ENCODE assay signal across 9 mouse cellular contexts in the genomic region with DNA sequence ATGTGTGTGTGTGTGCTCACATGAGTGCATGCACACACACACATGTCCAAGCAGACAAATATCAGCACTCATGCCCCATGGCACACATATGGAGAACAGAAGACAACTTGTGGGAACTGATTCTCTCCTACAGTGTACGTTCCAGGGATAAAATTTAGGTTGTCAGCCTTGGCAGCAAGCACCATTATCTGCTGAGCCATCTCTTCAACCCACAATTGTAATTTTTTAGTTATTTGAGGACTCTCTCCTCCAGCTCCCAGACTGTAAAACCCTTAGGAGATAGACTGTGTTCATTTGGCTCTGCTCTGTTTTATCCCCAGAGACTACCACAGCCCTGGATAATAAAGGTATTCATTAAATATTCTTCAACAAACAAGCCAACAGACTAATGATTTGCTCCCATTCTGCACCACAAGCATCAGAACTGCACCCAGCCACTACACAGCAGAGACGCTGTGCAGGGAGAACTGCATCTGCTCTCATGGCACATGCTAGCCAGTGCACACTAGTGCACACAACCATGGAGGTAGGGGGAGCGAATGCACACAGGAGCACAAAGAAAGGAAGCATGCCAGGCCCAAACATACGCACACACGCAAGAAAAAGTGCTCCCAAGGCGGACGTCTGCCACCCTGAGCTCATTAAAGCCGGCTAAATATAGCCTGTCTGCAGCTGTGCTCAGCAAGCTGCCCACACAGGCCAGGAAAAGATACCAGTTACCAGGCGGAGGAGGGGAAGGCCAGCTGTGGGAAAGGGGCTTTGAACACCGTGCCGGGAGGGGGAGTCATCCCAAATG. TPM values are rescaled to one million over a fixed set of nuclear protein-coding genes. Genes with fewer than 3 reads are reported as not detected.
DNase-seq lines count a peak whose midpoint lies in the region; ATAC-seq and TF ChIP-seq lines count a peak whose summit lies in the region.
"Had no signal": no experiment of that assay in that cellular context is flagged by ENCODE, and none has a peak within 500 bp of the region (broad histone marks: within the 10 kb centered on the region; RNA-seq: fewer than 3 reads in every experiment).

No protein-coding gene starts in this region.

- peaks cover 6 to 24% of the 10 kb centered on the region in 2 experiments for H3K4me1 ChIP-seq in CH12.LX (ENCODE audit: control insufficient read depth in 1 of 2, insufficient read depth in 2 of 2)
- peaks cover 14% of the 10 kb centered on the region for H3K4me1 ChIP-seq in embryonic facial prominence, embryonic 14.5 days (ENCODE audit: control insufficient read depth, insufficient read depth, low read length)
- peaks cover 17% of the 10 kb centered on the region for H3K4me1 ChIP-seq in heart, embryonic 16.5 days (ENCODE audit: control insufficient read depth, insufficient read depth, low read length)

- H3K27me3 ChIP-seq in CH12.LX (replicated peaks) = peaks cover 18% of the 10 kb centered on the region
- no peaks in the 10 kb centered on the region for H3K27me3 ChIP-seq in embryonic facial prominence, embryonic 14.5 days (replicated peaks; ENCODE audit: control insufficient read depth, insufficient read depth, low read length)
- H3K27me3 ChIP-seq in heart, embryonic 16.5 days (ENCODE audit: control insufficient read depth, insufficient read depth, low read length) = no peaks in the 10 kb centered on the region

- no peak overlapping the region for H3K4me3 ChIP-seq in CH12.LX (replicated peaks in 1 of 3; ENCODE audit: low read depth in 2 of 3, low read length in 2 of 3, poor library complexity in 1 of 3)
- no peak overlapping the region for H3K4me3 ChIP-seq in embryonic facial prominence, embryonic 14.5 days (ENCODE audit: low read depth, low read length)
- H3K4me3 ChIP-seq in heart, embryonic 16.5 days (ENCODE audit: low read length) = no peak overlapping the region

- no peaks in the 10 kb centered on the region for H3K9me3 ChIP-seq in CH12.LX (replicated peaks; ENCODE audit: low read length)
- no peaks in the 10 kb centered on the region for H3K9me3 ChIP-seq in embryonic facial prominence, embryonic 14.5 days (ENCODE audit: control insufficient read depth, low read length)
- no peaks in the 10 kb centered on the region for H3K9me3 ChIP-seq in heart, embryonic 16.5 days (replicated peaks; ENCODE audit: control insufficient read depth, low read length)

- no peak for TF ChIP-seq POLR2A in CH12.LX (IDR thresholded peaks at IDR 0.05; ENCODE audit: low read depth, low read length)

- intact Hi-C loops in left cerebral cortex, postnatal 4 days (cut with DNase I) = no loop called here

- no peaks in the 10 kb centered on the region for H3K79me2 ChIP-seq in CH12.LX (replicated peaks; ENCODE audit: control insufficient read depth, extremely low read depth, insufficient read depth, poor library complexity, severe bottlenecking)

- peak; percentile 91 for ATAC-seq in embryonic facial prominence, embryonic 14.5 days (ENCODE audit: low read depth)
- ATAC-seq in heart, embryonic 16.5 days (replicated peaks; ENCODE audit: extremely low read depth, insufficient read depth, low FRiP score) = peak; percentile 85

- WGBS in embryonic facial prominence, embryonic 14.5 days = 24% methylated on average over 11 of the region's 11 CpGs
- 20% methylated on average over 11 of the region's 11 CpGs for whole genome bisulfite sequencing in heart, embryonic 16.5 days

- H3K4me2 ChIP-seq in CH12.LX (ENCODE audit: insufficient read depth, low read depth, poor library complexity, severe bottlenecking) = no peak overlapping the region
- no peak overlapping the region for H3K4me2 ChIP-seq in embryonic facial prominence, embryonic 14.5 days (ENCODE audit: low read depth, low read length)
- H3K4me2 ChIP-seq in heart, embryonic 16.5 days (ENCODE audit: low read depth, low read length) = peak overlapping the region; percentile 24; the same call in 1 of the 2 replicates

- in situ Hi-C loops in CH12.LX (cut with MboI; ENCODE audit: low pct_ligation_motif_present, low pct_unique_long_range_greater_than_20kb, low sequenced_read_pairs) = no loop called here

- TF ChIP-seq RAD21 in CH12.LX (IDR thresholded peaks at IDR 0.05; ENCODE audit: low read depth, low read length) = no peak

- DNase-seq in CH12.LX (ENCODE audit: extremely low read depth) = no peak
- DNase-seq in embryonic facial prominence, embryonic 14.5 days (ENCODE audit: low spot score) = peak; percentile 84
- peak; percentile 32 for DNase-seq in left cerebral cortex, postnatal 4 days
- DNase-seq in right cerebral cortex, postnatal 10 days (ENCODE audit: low spot score in 2 of 2) = peak; percentile 80 to 91
- DNase-seq in cerebellum, adult 8-10 months = no peak
- DNase-seq in kidney, postnatal 14 days = no peak
- DNase-seq in testis, postnatal 10 days (ENCODE audit: low spot score) = no peak

- no peaks in the 10 kb centered on the region for H3K36me3 ChIP-seq in CH12.LX (replicated peaks in 1 of 2; ENCODE audit: control insufficient read depth in 1 of 2, insufficient read depth in 1 of 2, low read length in 1 of 2)
- H3K36me3 ChIP-seq in embryonic facial prominence, embryonic 14.5 days (ENCODE audit: control insufficient read depth, insufficient read depth, low read length) = no peaks in the 10 kb centered on the region
- H3K36me3 ChIP-seq in heart, embryonic 16.5 days (ENCODE audit: control insufficient read depth, insufficient read depth) = no peaks in the 10 kb centered on the region

- dilution Hi-C loops in CH12.LX (cut with MboI; ENCODE audit: extremely low pct_ligation_motif_present, extremely low pct_unique_long_range_greater_than_20kb, low sequenced_read_pairs) = no loop called here

- no peak overlapping the region for H3K27ac ChIP-seq in CH12.LX (ENCODE audit: insufficient read depth, low read depth)
- peak overlapping the region; percentile 71 for H3K27ac ChIP-seq in embryonic facial prominence, embryonic 14.5 days (replicated peaks; ENCODE audit: low read depth, low read length)
- peak overlapping the region; percentile 82 for H3K27ac ChIP-seq in heart, embryonic 16.5 days (ENCODE audit: low read length)

- no peak overlapping the region for H3K9ac ChIP-seq in CH12.LX (ENCODE audit: insufficient read depth, low read depth)
- peak overlapping the region; percentile 15; the same call in 1 of the 2 replicates for H3K9ac ChIP-seq in embryonic facial prominence, embryonic 14.5 days (ENCODE audit: low read depth, low read length)
- 0 out of 2 replicates have a peak overlapping the region, but pooled peaks have one; percentile 39 for H3K9ac ChIP-seq in heart, embryonic 16.5 days (ENCODE audit: low read length)

- no peak for TF ChIP-seq CTCF in CH12.LX (conservative IDR thresholded peaks at IDR 0.05 in 1 of 2, IDR thresholded peaks at IDR 0.05 in 1 of 2; ENCODE audit: low read depth in 2 of 2, low read length in 2 of 2)

- no peak for TF ChIP-seq EP300 in CH12.LX (IDR thresholded peaks at IDR 0.05; ENCODE audit: low read length)

TF ChIP-seq in CH12.LX, 34 proteins besides CTCF, POLR2A, EP300 and RAD21:
- no peak for TF ChIP-seq BHLHE40 (IDR thresholded peaks at IDR 0.05; ENCODE audit: low read depth, low read length)
- no peak for TF ChIP-seq JUND (conservative IDR thresholded peaks at IDR 0.05; ENCODE audit: low read depth, low read length)
- TF ChIP-seq MEF2A (IDR thresholded peaks at IDR 0.05; ENCODE audit: borderline replicate concordance, low read depth, low read length) = peak; percentile 41; the same call in 1 of the 2 replicates
- TF ChIP-seq ETS1 (conservative IDR thresholded peaks at IDR 0.05; ENCODE audit: low read depth, low read length) = no peak
- TF ChIP-seq RCOR1 (conservative IDR thresholded peaks at IDR 0.05; ENCODE audit: low read depth, low read length) = no peak

RNA-seq across cellular contexts. Expression of a gene that starts 44.6 kb away (rescaled TPM):
- total RNA-seq in CH12.LX (2012; rRNA removed) = 22.4 and 26.4 TPM in 2 replicates
- 49.5 and 52.7 TPM in 2 replicates for total RNA-seq in CH12.LX (2014; rRNA removed)
- polyA plus RNA-seq in CH12.LX (2012; ENCODE audit: insufficient read length, low read depth) = 27.9 and 28.9 TPM in 2 replicates
- 77.9 and 92.6 TPM in 2 replicates for polyA plus RNA-seq in embryonic facial prominence, embryonic 14.5 days (2014; fragmentation: Nextera tagmentation; extraction: Ambion mirVana)
- polyA plus RNA-seq in heart, embryonic 16.5 days (2015; fragmentation: Nextera tagmentation; extraction: Ambion mirVana) = 67.0 and 74.3 TPM in 2 replicates
- 1 to 10 TPM; 9.3 to 9.7 TPM for total RNA-seq in left cerebral cortex, postnatal 4 days (2021)

RNA-seq across cellular contexts. Expression of a gene that starts 49.1 kb away (rescaled TPM):
- total RNA-seq in CH12.LX (2012; rRNA removed) (0.04 and 0.59 TPM in 2 replicates), CH12.LX (2014; rRNA removed) (0.08 TPM in 1 of 2 replicates, not detected in the other)
- polyA plus RNA-seq in CH12.LX (2012; ENCODE audit: insufficient read length, low read depth) = 0.31 and 0.35 TPM in 2 replicates
- 0.89 and 0.96 TPM in 2 replicates for polyA plus RNA-seq in embryonic facial prominence, embryonic 14.5 days (2014; fragmentation: Nextera tagmentation; extraction: Ambion mirVana)
- 0.18 and 0.45 TPM in 2 replicates for polyA plus RNA-seq in heart, embryonic 16.5 days (2015; fragmentation: Nextera tagmentation; extraction: Ambion mirVana)
- total RNA-seq in left cerebral cortex, postnatal 4 days (2021) = 10 to 100 TPM; 20.9 to 25.5 TPM

RNA-seq across cellular contexts. Expression of a gene that starts 49.1 kb away (rescaled TPM):
- total RNA-seq in CH12.LX (2012; rRNA removed) (0.29 and 0.93 TPM in 2 replicates), CH12.LX (2014; rRNA removed) (0.81 and 0.90 TPM in 2 replicates)
- polyA plus RNA-seq in CH12.LX (2012; ENCODE audit: insufficient read length, low read depth) = 0.71 and 1.0 TPM in 2 replicates
- 0.11 and 0.42 TPM in 2 replicates for polyA plus RNA-seq in embryonic facial prominence, embryonic 14.5 days (2014; fragmentation: Nextera tagmentation; extraction: Ambion mirVana)
- polyA plus RNA-seq in heart, embryonic 16.5 days (2015; fragmentation: Nextera tagmentation; extraction: Ambion mirVana) = 0.12 and 0.36 TPM in 2 replicates
- total RNA-seq in left cerebral cortex, postnatal 4 days (2021) = under 1 TPM; 0.14 to 0.26 TPM
- polyA plus RNA-seq: large intestine, adult 2 months had no signal

Comparison
In these comparisons a context has a peak if more than half of its experiments do, and no peak if none do; other contexts are left out.
1. DNase-seq: peak in embryonic facial prominence, embryonic 14.5 days (single experiment), left cerebral cortex, postnatal 4 days (single experiment) and right cerebral cortex, postnatal 10 days (2 of 2); none in CH12.LX (single experiment), cerebellum, adult 8-10 months (single experiment), kidney, postnatal 14 days (single experiment) and testis, postnatal 10 days (single experiment).